Mouse (Mus musculus) lung, embryonic 15.5 days (tissue): ENCODE results near the gene Lin7a. TPM values are rescaled to one million over a fixed set of nuclear protein-coding genes. Genes with fewer than 3 reads are reported as not detected.
A peak's percentile ranks its signal among the peaks of the same experiment; 100 is the strongest.

Source experiments
- ATAC-seq: fragments of 200-750 bp; cut with Nextera tagmentation; 2 replicates; pipeline ENCODE4 v1.8.0; 2017; ENCODE audit warnings: moderate number of reproducible peaks, borderline replicate concordance; ENCODE audit not compliant: low FRiP score, low TSS enrichment; ENCODE audit errors: extremely low read depth
- H3K27ac ChIP-seq: fragments of 300-500 bp; sonication (generic); 2 replicates; pipeline ENCODE4 v1.5.1; 2015; ENCODE audit warnings: moderate library complexity, mild to moderate bottlenecking, inconsistent platforms
- H3K27me3 ChIP-seq: fragments of 300-500 bp; sonication (generic); 2 replicates; pipeline ENCODE4 v1.6.1; 2015; ENCODE audit warnings: inconsistent platforms
- H3K36me3 ChIP-seq: fragments of 300-500 bp; sonication (generic); 2 replicates; pipeline ENCODE4 v1.6.1; 2015; ENCODE audit warnings: inconsistent platforms
- H3K4me1 ChIP-seq: fragments of 300-500 bp; sonication (generic); 2 replicates; pipeline ENCODE4 v1.6.1; 2015; ENCODE audit warnings: inconsistent platforms
- H3K4me2 ChIP-seq: fragments of 300-500 bp; sonication (generic); 2 replicates; pipeline ENCODE4 v1.6.1; 2015; ENCODE audit warnings: inconsistent platforms, mild to moderate bottlenecking, moderate library complexity
- H3K4me3 ChIP-seq: fragments of 300-500 bp; sonication (generic); 2 replicates; pipeline ENCODE4 v1.5.1; 2015; ENCODE audit warnings: mild to moderate bottlenecking, inconsistent platforms
- H3K9ac ChIP-seq: fragments of 300-500 bp; sonication (generic); 2 replicates; pipeline ENCODE4 v1.6.1; 2015; ENCODE audit warnings: inconsistent platforms
- H3K9me3 ChIP-seq: fragments of 300-500 bp; sonication (generic); 2 replicates; pipeline ENCODE4 v1.6.1; 2016; ENCODE audit warnings: inconsistent platforms
- WGBS: fragments of 180-500 bp; shearing (Covaris S2); methylation state at CpG from one replicate; pipeline ENCODE4 v1.1.7; 2015; 5-methylcytosine and 5-hydroxymethylcytosine counted together
- polyA plus RNA-seq: library from polyadenylated mRNA; unstranded; fragments of >200 nt; fragmentation: Nextera tagmentation; extraction: Ambion mirVana; gene quantifications from 2 replicates; pipeline ENCODE4 v1.2.1, GENCODE M21; 2015

The Lin7a gene
- polyA plus RNA-seq, result 5.5 and 5.9 TPM in 2 replicates

GRCm38 (mm10) chr10:107271321-107272130 lies at the start of gene Lin7a:
TSS of gene Lin7a (plus strand) at chr10:107271686.
- peak within 1 kb of the TSS; percentile 66 for H3K4me3 ChIP-seq
- WGBS, result under 1% methylated on average over 38 of the region's 38 CpGs
- H3K27ac ChIP-seq, result peak within 1 kb of the TSS; percentile 39
- no peaks in the 10 kb centered on the region for H3K36me3 ChIP-seq
- peaks cover 12% of the 10 kb centered on the region; the same call in 1 of the 2 replicates for H3K27me3 ChIP-seq
- no peaks in the 10 kb centered on the region for H3K9me3 ChIP-seq
- peak within 1 kb of the TSS; percentile 99 for H3K4me2 ChIP-seq
- peak within 1 kb of the TSS; percentile 52 for H3K9ac ChIP-seq
- ATAC-seq, result peak; percentile 63
- no peaks in the 10 kb centered on the region for H3K4me1 ChIP-seq

DNA sequence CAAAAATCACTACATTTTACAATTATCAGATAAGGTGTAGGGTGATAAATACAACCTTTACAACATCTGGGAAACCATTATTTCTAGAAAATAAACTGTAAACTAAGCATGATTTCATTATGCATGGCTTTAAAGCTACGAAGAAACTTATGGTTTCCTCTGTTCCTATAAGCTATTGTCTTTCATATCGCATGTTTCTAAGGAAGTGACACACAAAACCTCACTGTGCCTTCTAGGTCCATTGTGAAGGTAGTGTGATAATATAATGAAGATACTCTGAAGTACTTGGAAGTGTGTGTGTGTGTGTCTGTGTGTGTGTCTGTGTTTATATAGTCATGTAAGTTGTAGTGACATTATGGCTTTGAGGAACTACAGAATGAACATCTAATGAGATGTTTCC lies 49.8 kb upstream of the Lin7a start:
- Histone ChIP-seq H3K9me3 (no peaks in the 10 kb centered on the region), H3K4me3 (no peak overlapping the region), H3K36me3 (no peaks in the 10 kb centered on the region), H3K4me2 (no peak overlapping the region), H3K9ac (no peak overlapping the region), H3K27ac (no peak overlapping the region), H3K27me3 (no peaks in the 10 kb centered on the region), H3K4me1 (no peaks in the 10 kb centered on the region)
- ATAC-seq, result no peak
- WGBS, result 81% methylated on average over 2 of the region's 2 CpGs

DNA sequence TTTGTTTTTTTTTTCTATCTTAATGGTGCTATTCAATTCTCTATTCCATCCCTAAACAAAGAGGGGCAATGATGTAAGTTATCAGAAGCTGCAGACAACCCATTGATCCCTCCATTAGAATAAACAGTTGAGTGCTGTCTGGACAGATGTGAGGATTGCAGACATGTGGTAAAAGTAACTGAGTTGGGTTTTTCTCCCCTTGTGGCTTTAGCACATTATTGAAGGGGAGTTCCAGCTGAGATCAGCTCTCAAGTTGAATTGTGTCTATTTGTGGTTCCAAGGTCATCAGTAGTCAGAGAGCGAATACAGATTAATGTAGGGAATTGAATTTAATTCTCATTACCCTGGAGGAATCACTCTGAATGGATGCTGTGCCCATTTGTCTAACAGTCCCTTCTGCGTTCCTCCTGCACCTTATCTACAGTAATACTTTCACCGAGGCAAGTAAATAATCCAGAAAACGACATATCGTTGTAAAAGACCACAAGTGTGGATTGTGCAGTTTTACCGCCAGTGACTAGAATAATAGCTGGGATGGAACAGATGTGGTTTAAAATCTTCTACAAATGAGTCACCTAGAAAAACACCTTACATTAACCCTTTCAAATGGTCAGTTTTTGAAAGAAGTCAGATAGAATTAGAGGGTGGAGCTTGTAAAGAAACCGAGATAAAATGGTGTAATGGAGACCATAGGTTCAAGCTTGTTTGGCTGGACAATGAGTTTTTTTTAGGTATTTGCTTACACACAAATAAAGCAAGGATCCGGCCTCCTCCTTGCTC lies 48.9 kb upstream of the Lin7a start:
- Histone ChIP-seq H3K4me3 (no peak overlapping the region), H3K27me3 (no peaks in the 10 kb centered on the region), H3K4me2 (no peak overlapping the region), H3K9me3 (no peaks in the 10 kb centered on the region), H3K4me1 (no peaks in the 10 kb centered on the region), H3K36me3 (no peaks in the 10 kb centered on the region), H3K27ac (no peak overlapping the region), H3K9ac (no peak overlapping the region)
- WGBS, result 80% methylated on average over 8 of the region's 8 CpGs
- ATAC-seq, result no peak

DNA sequence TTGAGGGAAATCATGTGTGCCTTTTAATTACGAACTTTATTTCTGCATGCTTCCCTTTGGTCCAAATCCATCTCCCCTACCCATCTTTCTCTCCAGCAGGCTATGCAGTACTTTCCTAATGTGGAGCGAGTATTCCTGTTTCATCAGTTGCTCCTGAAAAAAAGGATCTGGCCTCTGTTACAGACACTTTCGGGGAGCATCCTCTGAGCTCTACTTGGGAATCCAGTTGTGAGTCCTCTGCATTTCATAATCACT lies 48.4 kb upstream of the Lin7a start:
- no peak overlapping the region for H3K4me2 ChIP-seq
- no peak overlapping the region for H3K4me3 ChIP-seq
- no peaks in the 10 kb centered on the region for H3K9me3 ChIP-seq
- no peaks in the 10 kb centered on the region for H3K4me1 ChIP-seq
- H3K36me3 ChIP-seq, result no peaks in the 10 kb centered on the region
- H3K27ac ChIP-seq, result no peak overlapping the region
- no peak overlapping the region for H3K9ac ChIP-seq
- WGBS, result 87% methylated on average over 3 of the region's 3 CpGs
- H3K27me3 ChIP-seq, result no peaks in the 10 kb centered on the region
- no peak for ATAC-seq

- Histone ChIP-seq H3K4me2 (no peak overlapping the region), H3K9me3 (no peaks in the 10 kb centered on the region), H3K36me3 (no peaks in the 10 kb centered on the region), H3K27me3 (no peaks in the 10 kb centered on the region), H3K4me3 (no peak overlapping the region), H3K4me1 (no peaks in the 10 kb centered on the region), H3K9ac (no peak overlapping the region), H3K27ac (no peak overlapping the region)
- no peak for ATAC-seq
- WGBS, result 80% methylated on average over 3 of the region's 3 CpGs
Observed at GRCm38 (mm10) chr10:107223821-107224220, 47.7 kb upstream of the Lin7a start.

- ATAC-seq, result no peak
Observed at GRCm38 (mm10) chr10:107224596-107225330, 46.7 kb upstream of the Lin7a start.

GRCm38 (mm10) chr10:107225331-107225835 lies 46.1 kb upstream of the Lin7a start:
- no peak for ATAC-seq
- H3K27ac ChIP-seq, result no peak overlapping the region
- WGBS, result 56% methylated on average over 4 of the region's 4 CpGs
- no peaks in the 10 kb centered on the region for H3K9me3 ChIP-seq
- H3K4me3 ChIP-seq, result no peak overlapping the region
- H3K9ac ChIP-seq, result no peak overlapping the region
- no peak overlapping the region for H3K4me2 ChIP-seq
- no peaks in the 10 kb centered on the region for H3K36me3 ChIP-seq
- H3K4me1 ChIP-seq, result no peaks in the 10 kb centered on the region
- H3K27me3 ChIP-seq, result no peaks in the 10 kb centered on the region

More at GRCm38 (mm10) chr10:107224596-107225330, 46.7 kb upstream of the Lin7a start:
- Histone ChIP-seq H3K9me3 (no peaks in the 10 kb centered on the region), H3K27me3 (no peaks in the 10 kb centered on the region), H3K4me3 (no peak overlapping the region), H3K9ac (no peak overlapping the region), H3K4me1 (no peaks in the 10 kb centered on the region), H3K4me2 (no peak overlapping the region), H3K36me3 (no peaks in the 10 kb centered on the region), H3K27ac (no peak overlapping the region)
- 75% methylated on average over 6 of the region's 6 CpGs for WGBS

- WGBS, result 75% methylated on average over 4 of the region's 4 CpGs
- no peak for ATAC-seq
- no peaks in the 10 kb centered on the region for H3K4me1 ChIP-seq
- no peaks in the 10 kb centered on the region for H3K36me3 ChIP-seq
- no peak overlapping the region for H3K27ac ChIP-seq
- no peaks in the 10 kb centered on the region for H3K9me3 ChIP-seq
- no peak overlapping the region for H3K4me2 ChIP-seq
- no peaks in the 10 kb centered on the region for H3K27me3 ChIP-seq
- no peak overlapping the region for H3K9ac ChIP-seq
- H3K4me3 ChIP-seq, result no peak overlapping the region
Observed at GRCm38 (mm10) chr10:107225871-107226270, 45.6 kb upstream of the Lin7a start.

GRCm38 (mm10) chr10:107227901-107228300 lies 43.6 kb upstream of the Lin7a start:
- Histone ChIP-seq H3K4me1 (no peaks in the 10 kb centered on the region), H3K4me2 (no peak overlapping the region), H3K36me3 (no peaks in the 10 kb centered on the region), H3K27ac (no peak overlapping the region), H3K4me3 (no peak overlapping the region), H3K9me3 (no peaks in the 10 kb centered on the region), H3K27me3 (no peaks in the 10 kb centered on the region), H3K9ac (no peak overlapping the region)
- no peak for ATAC-seq
- 93% methylated on average over 1 of the region's 1 CpGs for WGBS

- no peak for ATAC-seq
- Histone ChIP-seq H3K4me1 (no peaks in the 10 kb centered on the region), H3K27ac (no peak overlapping the region), H3K4me2 (no peak overlapping the region), H3K9ac (no peak overlapping the region), H3K9me3 (no peaks in the 10 kb centered on the region), H3K27me3 (no peaks in the 10 kb centered on the region), H3K36me3 (no peaks in the 10 kb centered on the region), H3K4me3 (no peak overlapping the region)
- WGBS, result 55% methylated on average over 5 of the region's 5 CpGs
Observed at GRCm38 (mm10) chr10:107228776-107229175, 42.7 kb upstream of the Lin7a start.

- H3K4me3 ChIP-seq, result no peak overlapping the region
- H3K9me3 ChIP-seq, result no peaks in the 10 kb centered on the region
- H3K9ac ChIP-seq, result no peak overlapping the region
- WGBS, result 75% methylated on average over 3 of the region's 3 CpGs
- H3K36me3 ChIP-seq, result no peaks in the 10 kb centered on the region
- no peak overlapping the region for H3K27ac ChIP-seq
- no peak for ATAC-seq
- H3K4me2 ChIP-seq, result no peak overlapping the region
- H3K27me3 ChIP-seq, result no peaks in the 10 kb centered on the region
- H3K4me1 ChIP-seq, result no peaks in the 10 kb centered on the region
Observed at GRCm38 (mm10) chr10:107229416-107229815, 42.1 kb upstream of the Lin7a start.
